Mouse (Mus musculus) lung, embryonic 14.5 days (tissue): ENCODE measurements around the gene Proca1. TPM values are rescaled to one million over a fixed set of nuclear protein-coding genes. Genes with fewer than 3 reads are reported as not detected.
"Not testable (repeated sequence)": the region's sequence is repeated elsewhere in the genome, so short reads cannot be mapped to it uniquely, and the experiment has no call there.

ENCODE experiments used
- ATAC-seq: fragments of 200-750 bp; cut with Nextera tagmentation; 2 replicates; pipeline ENCODE4 v1.8.0; 2017; ENCODE audit warnings: mild to moderate bottlenecking, moderate TSS enrichment, moderate library complexity; ENCODE audit not compliant: insufficient read depth
- DNase-seq: peaks from one replicate; pipeline ENCODE4 v3.0.0-alpha.2; 2015
- H3K27ac ChIP-seq: fragments of 300-500 bp; sonication (generic); 2 replicates; pipeline ENCODE4 v1.5.1; 2014; ENCODE audit warnings: low read depth, mild to moderate bottlenecking, moderate library complexity
- H3K27me3 ChIP-seq: fragments of 300-500 bp; sonication (generic); 2 replicates; pipeline ENCODE4 v1.6.1; 2014; ENCODE audit warnings: low read length, control low read depth; ENCODE audit not compliant: insufficient read depth
- H3K36me3 ChIP-seq: fragments of 300-500 bp; sonication (generic); 2 replicates; pipeline ENCODE4 v1.6.1; 2014; ENCODE audit warnings: control low read depth; ENCODE audit not compliant: insufficient read depth
- H3K4me1 ChIP-seq: fragments of 300-500 bp; sonication (generic); 2 replicates; pipeline ENCODE4 v1.6.1; 2014; ENCODE audit warnings: antibody characterized with exemption, control low read depth; ENCODE audit not compliant: insufficient read depth
- H3K4me2 ChIP-seq: fragments of 300-500 bp; sonication (generic); 2 replicates; pipeline ENCODE4 v1.6.1; 2014; ENCODE audit warnings: mild to moderate bottlenecking
- H3K4me3 ChIP-seq: fragments of 300-500 bp; sonication (generic); 2 replicates; pipeline ENCODE4 v1.5.1; 2014; ENCODE audit warnings: low read depth, low read length
- H3K9ac ChIP-seq: fragments of 300-500 bp; sonication (generic); 2 replicates; pipeline ENCODE4 v1.6.1; 2014
- H3K9me3 ChIP-seq: fragments of 300-500 bp; sonication (generic); 2 replicates; pipeline ENCODE4 v1.6.1; 2016; ENCODE audit warnings: low read depth, low read length, control low read depth
- CTCF ChIP-seq: IDR thresholded peaks from 2 replicates; pipeline ENCODE4 v1.5.1; 2016; ENCODE audit warnings: antibody characterized with exemption, low read depth
- WGBS: fragments of 180-500 bp; shearing (Covaris S2); extraction: QIAGEN DNeasy Blood & Tissue Kit; methylation state at CpG from one replicate; pipeline ENCODE4 v1.1.7; 2014; 5-methylcytosine and 5-hydroxymethylcytosine counted together
- polyA plus RNA-seq: library from polyadenylated mRNA; unstranded; fragments of >200 nt; fragmentation: Nextera tagmentation; extraction: Ambion mirVana; gene quantifications from 2 replicates; pipeline ENCODE4 v1.2.1, GENCODE M21; 2014

Proca1 gene
- polyA plus RNA-seq, 1 experiment from 2014 or later: 2.8 TPM

GRCm38 (mm10) chr11:78181830-78182357 is 11.3 kb upstream of the Proca1 start:
- Histone ChIP-seq H3K36me3 (peaks cover 33% of the 10 kb centered on the region), H3K9me3 (no peaks in the 10 kb centered on the region), H3K4me3 (peak overlapping the region; percentile 96), H3K27ac (peak overlapping the region; percentile 13; the same call in 1 of the 2 replicates), H3K9ac (peak overlapping the region; percentile 95), H3K4me2 (peak overlapping the region; percentile 96), H3K4me1 (peaks cover 6% of the 10 kb centered on the region; the same call in 1 of the 2 replicates), H3K27me3 (no peaks in the 10 kb centered on the region)
- ATAC-seq (no peak), DNase-seq (no peak)
- 34% methylated on average over 2 of the region's 2 CpGs for WGBS
- no peak for TF ChIP-seq CTCF

- H3K4me2 ChIP-seq: peak overlapping the region; percentile 96
- ATAC-seq (no peak), DNase-seq (no peak)
- H3K9ac ChIP-seq: peak overlapping the region; percentile 95
- peak overlapping the region; percentile 96 for H3K4me3 ChIP-seq
- WGBS: 2% methylated on average over 7 of the region's 7 CpGs
- TF ChIP-seq CTCF: no peak
- peak overlapping the region; percentile 13; the same call in 1 of the 2 replicates for H3K27ac ChIP-seq
- peaks cover 6% of the 10 kb centered on the region; the same call in 1 of the 2 replicates for H3K4me1 ChIP-seq
- H3K9me3 ChIP-seq: no peaks in the 10 kb centered on the region
- H3K36me3 ChIP-seq: peaks cover 33% of the 10 kb centered on the region
- H3K27me3 ChIP-seq: no peaks in the 10 kb centered on the region
Observed at GRCm38 (mm10) chr11:78182450-78182849, 10.7 kb upstream of the Proca1 start.

GRCm38 (mm10) chr11:78182961-78183844 is 10.0 kb upstream of the Proca1 start, which contains the start of gene Rpl23a:
Rpl23a (minus strand) TSS chr11:78183584.
- no peaks in the 10 kb centered on the region for H3K9me3 ChIP-seq
- peak; percentile 86 for ATAC-seq
- WGBS: under 1% methylated on average over 38 of the region's 38 CpGs
- H3K36me3 ChIP-seq: peaks cover 33% of the 10 kb centered on the region
- H3K4me1 ChIP-seq: peaks cover 6% of the 10 kb centered on the region; the same call in 1 of the 2 replicates
- H3K4me3 ChIP-seq: peak within 1 kb of the TSS; percentile 96
- H3K27me3 ChIP-seq: no peaks in the 10 kb centered on the region
- H3K27ac ChIP-seq: peak within 1 kb of the TSS; percentile 94
- TF ChIP-seq CTCF: peak; percentile 14
- peak; percentile 96 for DNase-seq
- peak within 1 kb of the TSS; percentile 95 for H3K9ac ChIP-seq
- H3K4me2 ChIP-seq: peak within 1 kb of the TSS; percentile 96

- no peak for DNase-seq
- Histone ChIP-seq H3K9me3 (no peaks in the 10 kb centered on the region), H3K9ac (peak overlapping the region; percentile 38; the same call in 1 of the 2 replicates), H3K4me3 (peak overlapping the region; percentile 96), H3K27me3 (no peaks in the 10 kb centered on the region), H3K4me2 (peak overlapping the region; percentile 96), H3K36me3 (peaks cover 33% of the 10 kb centered on the region), H3K4me1 (peaks cover 6% of the 10 kb centered on the region; the same call in 1 of the 2 replicates), H3K27ac (peak overlapping the region; percentile 54; the same call in 1 of the 2 replicates)
- TF ChIP-seq CTCF: no peak; the same call in 1 of the 2 replicates
- ATAC-seq: no peak
- 41% methylated on average over 10 of the region's 10 CpGs for WGBS
Observed at GRCm38 (mm10) chr11:78183884-78184514, 9.2 kb upstream of the Proca1 start.

GRCm38 (mm10) chr11:78184702-78185101 is 8.5 kb upstream of the Proca1 start:
- not testable (repeated sequence) for H3K27me3 ChIP-seq, H3K4me1 ChIP-seq, ATAC-seq, H3K4me3 ChIP-seq, H3K9ac ChIP-seq, H3K9me3 ChIP-seq, H3K27ac ChIP-seq, DNase-seq, H3K4me2 ChIP-seq
- H3K36me3 ChIP-seq: peaks cover 29% of the 10 kb centered on the region
- 93% methylated on average over 6 of the region's 6 CpGs for WGBS

- peak within 1 kb of the TSS; percentile 64 for H3K4me2 ChIP-seq
- peak within 1 kb of the TSS; percentile 100 for H3K27ac ChIP-seq
- H3K4me3 ChIP-seq: peak within 1 kb of the TSS; percentile 74
- DNase-seq: peak; percentile 94
- no peaks in the 10 kb centered on the region for H3K27me3 ChIP-seq
- WGBS: under 1% methylated on average over 79 of the region's 80 CpGs
- no peaks in the 10 kb centered on the region for H3K9me3 ChIP-seq
- peak within 1 kb of the TSS; percentile 90 for H3K9ac ChIP-seq
- peaks cover 7% of the 10 kb centered on the region for H3K4me1 ChIP-seq
- TF ChIP-seq CTCF: peak; percentile 27; the same call in 1 of the 2 replicates
- peaks cover 27% of the 10 kb centered on the region for H3K36me3 ChIP-seq
- peak; percentile 85 for ATAC-seq
Observed at GRCm38 (mm10) chr11:78188331-78189233, 4.6 kb upstream of the Proca1 start, which contains the start of gene Rab34. Rab34 (plus strand) TSS chr11:78188430.
